Mouse (Mus musculus): Measurements from ENCODE around the gene Ube2v1. TPM values are rescaled to one million over a fixed set of nuclear protein-coding genes. Genes with fewer than 3 reads are reported as not detected.
"Not testable (repeated sequence)": the region's sequence is repeated elsewhere in the genome, so short reads cannot be mapped to it uniquely, and the experiment has no call there.

Ube2v1 gene
- total RNA-seq, 2 experiments from 2014 or later = 215 to 250 TPM

DNA sequence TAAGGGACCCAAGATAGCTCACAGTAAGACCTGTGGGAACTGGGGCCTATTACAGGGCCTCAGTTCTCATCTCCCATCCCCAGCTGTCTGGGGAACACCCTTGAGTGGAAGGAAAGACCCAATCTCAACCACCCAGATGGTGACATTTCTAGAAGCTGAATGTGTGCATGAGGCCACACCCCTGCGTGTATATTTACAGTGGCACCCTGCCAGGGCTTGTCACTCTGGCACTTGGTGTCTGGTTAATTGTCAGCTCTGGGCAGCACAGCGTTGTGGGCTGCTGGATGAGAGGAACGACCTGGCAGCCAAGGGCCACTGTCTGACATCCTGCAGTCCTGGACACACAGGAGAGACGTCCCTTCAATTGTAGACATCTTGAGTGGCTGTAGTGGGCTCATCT is 3.0 kb downstream of the Ube2v1 start:
- intact Hi-C loops (cut with DNase I) = no loop called here
- peak in 1 of 2 experiments; percentile 52 for DNase-seq (ENCODE audit: low spot score in 2 of 2)

DNA sequence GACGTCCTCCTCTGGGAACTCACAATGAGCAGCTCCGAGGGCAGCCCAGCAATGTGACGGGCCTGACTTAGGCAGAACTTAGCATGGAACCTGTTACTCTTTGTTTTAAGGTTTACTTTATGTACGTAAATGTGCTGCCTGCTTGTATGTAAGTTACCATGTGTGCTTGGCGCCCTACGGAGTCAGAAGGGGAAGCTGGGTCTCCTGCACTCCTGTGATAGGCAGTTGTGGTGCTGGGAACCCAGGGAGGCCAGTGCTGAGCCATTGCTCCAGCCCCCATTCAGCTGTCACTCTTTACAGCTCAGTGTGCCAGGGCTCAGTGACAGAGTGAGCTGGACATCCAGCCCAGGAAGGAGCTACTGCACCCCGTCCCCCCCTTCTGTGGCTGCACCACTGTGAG is 4.9 kb downstream of the Ube2v1 start:
- DNase-seq (ENCODE audit: low spot score in 2 of 2) = no peak
- intact Hi-C loops (cut with DNase I) = no loop called here

DNA sequence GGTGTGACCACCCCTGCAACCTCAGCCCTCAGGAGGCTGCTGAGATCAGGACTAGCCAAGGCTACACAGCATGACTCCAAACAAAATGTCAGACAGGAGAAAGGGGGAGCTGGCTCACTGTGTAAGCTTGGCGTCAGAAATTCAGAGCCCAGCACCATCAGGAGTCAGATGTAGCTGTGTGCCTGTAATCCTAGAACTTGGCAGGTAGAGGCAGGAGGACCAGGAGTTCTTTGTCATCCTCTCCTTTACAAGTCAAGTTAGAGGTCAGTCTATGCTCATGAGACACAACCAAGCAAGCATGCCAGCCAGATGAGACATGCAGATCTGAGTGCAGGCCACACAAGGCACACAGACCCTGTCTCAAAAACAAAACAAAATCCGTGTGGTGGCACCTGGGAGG is 6.2 kb downstream of the Ube2v1 start:
- intact Hi-C loops (cut with DNase I) = no loop called here
- no peak for DNase-seq (ENCODE audit: low spot score in 2 of 2)

DNA sequence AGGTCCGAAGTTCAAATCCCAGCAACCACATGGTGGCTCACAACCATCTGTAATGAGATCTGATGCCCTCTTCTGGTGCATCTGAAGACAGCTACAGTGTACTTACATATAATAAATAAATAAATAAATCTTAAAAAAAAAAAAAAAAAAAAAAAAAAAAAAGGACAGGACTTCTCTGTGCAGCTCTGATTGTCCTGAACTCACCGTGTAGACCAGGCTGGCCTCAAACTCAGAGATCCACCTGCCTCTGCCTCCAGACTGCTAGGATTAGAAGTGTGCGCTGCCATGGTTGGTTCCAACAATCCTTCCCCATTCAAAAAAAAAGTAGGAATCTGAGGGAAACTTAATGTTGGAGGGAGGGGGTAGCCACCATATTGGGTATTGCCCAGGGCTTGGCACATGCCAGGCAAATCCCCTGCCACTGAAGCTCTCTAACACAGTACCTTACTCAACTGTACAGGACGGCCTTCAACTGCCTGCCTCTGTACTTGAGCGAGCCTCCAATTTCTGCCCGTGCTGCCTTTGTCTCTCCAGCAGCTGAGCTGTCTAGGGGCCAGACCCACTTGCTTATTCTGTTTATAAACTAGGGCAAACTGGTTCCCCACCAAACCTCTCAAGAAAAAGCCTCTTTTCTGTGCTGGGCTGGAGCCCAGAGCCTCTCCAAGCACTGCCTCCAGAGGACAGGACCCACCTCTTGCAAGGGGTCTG is 7.4 kb downstream of the Ube2v1 start:
- intact Hi-C loops (cut with DNase I) = no loop called here
- peak in 1 of 2 experiments; percentile 42 for DNase-seq (ENCODE audit: low spot score in 2 of 2)

DNA sequence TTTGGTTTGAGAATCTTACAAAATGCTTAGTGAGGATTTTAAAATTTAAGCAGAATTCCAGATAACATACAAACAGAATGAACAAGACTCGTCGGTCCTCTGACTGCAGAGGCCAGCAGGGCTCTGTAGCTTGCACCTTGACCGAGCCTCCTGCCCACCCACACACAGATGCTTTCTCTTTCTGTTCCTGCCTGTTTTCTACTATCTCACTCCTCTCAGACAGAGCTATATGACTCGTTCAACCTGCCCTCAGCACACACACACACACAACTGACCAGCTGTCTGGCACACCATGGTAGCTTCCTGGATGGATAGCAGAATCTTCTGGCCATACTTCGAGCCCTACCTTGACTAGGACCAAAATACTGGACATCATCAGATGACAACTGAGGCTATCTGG is 8.9 kb downstream of the Ube2v1 start:
- DNase-seq (ENCODE audit: low spot score in 2 of 2) = no peak
- intact Hi-C loops (cut with DNase I) = no loop called here

DNA sequence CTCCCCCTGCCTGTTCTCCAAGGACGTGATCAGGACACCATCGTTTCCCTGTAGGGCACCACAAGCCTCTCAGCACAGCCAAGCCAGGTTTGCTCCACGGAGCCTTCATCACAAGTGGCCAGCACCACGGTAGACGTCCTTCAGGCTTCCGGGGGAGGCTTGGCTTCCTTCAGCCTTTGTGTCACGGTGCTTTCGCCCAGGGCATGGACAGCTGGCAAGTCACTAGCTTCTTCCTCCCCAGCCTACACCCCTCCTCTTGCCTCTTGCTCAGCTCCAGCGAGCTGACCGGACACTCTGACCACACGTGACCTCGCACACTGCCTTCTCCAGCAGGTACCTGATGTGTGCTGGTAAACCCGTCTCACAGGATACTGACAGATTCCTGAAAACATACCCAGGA is 9.5 kb downstream of the Ube2v1 start:
- no peak for DNase-seq (ENCODE audit: low spot score in 2 of 2)
- intact Hi-C loops (cut with DNase I) = no loop called here

DNA sequence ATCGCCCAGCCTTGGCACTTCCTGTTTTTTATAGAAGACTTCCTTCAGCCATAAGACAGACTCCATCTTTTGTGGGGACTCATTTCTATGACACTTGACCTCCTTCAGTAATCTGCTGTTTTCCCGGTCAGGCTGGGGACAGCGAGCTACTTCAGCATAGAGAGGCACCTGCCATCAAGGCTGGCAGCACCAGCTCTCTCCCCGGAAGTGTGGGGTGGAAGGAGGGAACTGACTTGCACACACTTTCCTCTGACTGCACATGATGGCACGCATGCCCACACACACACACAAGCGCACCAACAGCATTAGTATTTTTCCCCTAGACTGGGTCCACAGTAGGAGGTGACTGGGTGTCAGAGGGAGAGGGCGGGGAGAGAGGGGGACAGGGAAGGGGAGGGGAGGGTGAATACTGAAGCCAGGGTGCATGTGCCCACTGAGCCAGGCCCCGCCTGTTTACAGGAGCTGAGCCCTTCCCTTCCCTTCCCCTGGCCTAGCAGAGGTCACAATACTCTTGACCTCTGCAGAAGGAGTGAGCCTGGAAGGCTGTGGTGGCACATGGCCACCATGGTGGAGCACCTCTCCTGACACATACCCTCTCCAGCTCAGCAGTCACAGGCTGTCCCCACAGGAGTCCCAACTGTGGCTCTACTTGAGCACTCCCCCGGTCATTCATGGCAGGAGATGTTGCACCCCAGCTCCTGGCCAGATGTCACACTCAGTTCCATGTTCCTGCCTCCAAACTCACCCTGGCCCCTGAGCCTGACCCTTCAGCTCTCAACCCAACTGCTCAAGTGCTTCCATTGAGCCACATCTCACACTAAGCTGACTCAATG is 10.4 kb downstream of the Ube2v1 start:
- intact Hi-C loops (cut with DNase I) = no loop called here
- no peak for DNase-seq (ENCODE audit: low spot score in 2 of 2)

DNA sequence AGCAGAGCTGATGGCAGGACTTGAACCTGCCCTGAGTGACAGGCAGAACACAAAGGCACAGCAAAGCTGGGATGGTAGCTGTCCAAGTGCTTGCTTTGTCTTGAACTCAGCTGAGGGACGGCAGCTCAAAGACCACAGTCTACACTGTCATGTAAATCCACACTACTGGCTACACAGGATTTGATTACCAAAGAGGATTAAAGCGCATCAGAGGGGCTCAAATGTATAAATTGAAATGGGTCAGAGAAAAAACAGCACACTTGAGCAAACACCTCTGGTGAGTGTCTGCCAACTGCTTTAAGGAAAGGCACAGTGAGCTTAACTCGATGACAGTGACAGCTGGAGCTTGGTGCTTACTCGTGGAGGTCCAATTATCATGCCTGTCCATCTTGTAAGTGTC is 14.4 kb downstream of the Ube2v1 start:
- DNase-seq (ENCODE audit: low spot score in 2 of 2) = no peak
- intact Hi-C loops (cut with DNase I) = no loop called here

DNA sequence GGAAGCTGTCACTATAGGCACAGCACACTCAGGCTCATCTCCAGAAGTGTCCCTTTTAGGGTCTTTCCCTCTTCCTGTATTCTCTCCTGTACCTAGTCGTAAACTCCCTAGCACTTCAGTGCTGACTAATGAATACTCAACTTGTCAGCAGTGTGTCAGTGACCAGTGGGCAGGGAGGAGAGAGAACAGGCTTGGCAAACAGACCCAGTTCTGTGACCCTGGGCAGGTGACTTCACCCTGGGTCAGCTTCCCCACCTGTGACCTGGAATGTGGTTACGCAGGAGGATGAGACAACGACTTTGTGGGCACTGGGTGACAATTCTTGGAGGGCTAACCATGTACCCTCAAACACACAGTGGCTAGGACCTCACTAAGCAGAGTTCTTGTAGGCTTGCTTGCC is 14.9 kb downstream of the Ube2v1 start:
- intact Hi-C loops (cut with DNase I) = no loop called here
- DNase-seq (ENCODE audit: low spot score in 2 of 2) = no peak

DNA sequence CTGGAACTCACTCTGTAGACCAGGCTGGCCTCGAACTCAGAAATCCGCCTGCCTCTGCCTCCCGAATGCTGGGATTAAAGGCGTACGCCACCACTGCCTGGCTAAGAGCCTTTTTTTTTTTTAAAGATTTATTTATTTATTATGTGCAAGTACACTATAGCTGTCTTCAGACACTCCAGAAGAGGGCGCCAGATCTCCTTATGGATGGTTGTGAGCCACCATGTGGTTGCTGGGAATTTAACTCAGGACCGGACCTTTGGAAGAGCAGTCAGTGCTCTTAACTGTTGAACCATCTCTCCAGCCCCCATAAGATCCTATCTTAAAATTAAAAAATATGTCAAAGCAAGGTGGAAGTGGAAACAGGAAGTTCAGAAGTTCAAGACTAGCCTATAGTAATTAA is 18.6 kb downstream of the Ube2v1 start:
- DNase-seq (ENCODE audit: low spot score in 2 of 2); intact Hi-C loops (cut with DNase I): not testable (repeated sequence)

DNA sequence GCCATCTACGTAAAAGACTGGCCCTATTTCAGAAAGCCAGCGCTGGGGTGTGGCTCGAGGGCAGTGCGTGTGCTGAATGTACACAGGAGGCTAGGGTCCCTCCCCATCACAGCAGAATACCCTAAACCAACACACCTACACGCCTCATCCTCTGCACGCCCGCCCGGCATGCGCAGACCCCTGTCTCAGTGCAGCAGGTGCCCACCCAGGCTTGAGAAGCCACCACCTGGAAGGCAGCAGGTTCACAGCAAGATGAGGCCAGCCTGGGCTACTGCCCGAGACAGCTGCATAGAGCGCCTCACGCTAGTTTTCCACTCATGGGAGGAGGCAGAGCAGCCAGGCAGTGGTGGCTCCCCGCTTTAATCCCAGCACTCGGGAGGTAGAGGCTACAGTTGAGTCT is 19.8 kb downstream of the Ube2v1 start:
- intact Hi-C loops (cut with DNase I) = no loop called here
- DNase-seq (ENCODE audit: low spot score in 2 of 2) = no peak

DNA sequence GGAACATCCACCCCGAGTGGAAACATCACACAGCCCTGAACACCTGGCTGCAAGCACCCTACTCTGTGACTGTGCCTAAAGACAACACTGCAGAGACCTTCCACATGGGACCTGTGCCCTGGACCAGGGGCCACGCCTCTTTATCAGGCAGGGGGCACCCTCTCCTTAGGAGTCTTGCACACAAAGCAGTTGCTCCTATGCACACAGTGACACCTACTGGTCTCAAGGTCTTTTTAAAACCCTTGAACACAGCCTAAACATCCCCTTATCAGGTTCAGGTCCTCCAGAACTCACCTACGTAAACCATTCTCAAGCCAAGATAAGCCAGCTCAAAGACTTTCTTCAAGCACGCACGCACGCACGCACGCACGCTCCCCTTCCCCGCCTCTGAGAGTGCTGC is 20.6 kb downstream of the Ube2v1 start:
- no peak for DNase-seq (ENCODE audit: low spot score in 2 of 2)
- intact Hi-C loops (cut with DNase I) = no loop called here

DNA sequence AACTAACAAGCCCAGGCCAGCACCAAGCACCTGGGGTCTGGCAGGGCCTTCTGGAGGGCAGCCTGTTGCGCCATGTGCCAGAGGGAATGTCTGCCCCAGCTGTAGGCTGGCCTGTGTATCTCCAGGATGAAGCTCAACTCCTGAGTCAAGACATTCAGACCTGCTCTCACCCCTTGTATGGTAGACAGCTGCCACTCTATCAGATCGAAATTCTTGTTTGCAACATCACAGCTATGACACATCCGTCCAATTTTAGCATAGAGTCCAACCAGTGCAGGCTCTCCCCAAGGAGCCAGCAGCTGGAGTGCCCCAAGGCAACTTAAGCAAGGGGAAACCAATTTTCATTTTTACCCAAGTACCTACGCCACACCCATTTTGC is 25.2 kb downstream of the Ube2v1 start:
- intact Hi-C loops (cut with DNase I) = no loop called here

DNA sequence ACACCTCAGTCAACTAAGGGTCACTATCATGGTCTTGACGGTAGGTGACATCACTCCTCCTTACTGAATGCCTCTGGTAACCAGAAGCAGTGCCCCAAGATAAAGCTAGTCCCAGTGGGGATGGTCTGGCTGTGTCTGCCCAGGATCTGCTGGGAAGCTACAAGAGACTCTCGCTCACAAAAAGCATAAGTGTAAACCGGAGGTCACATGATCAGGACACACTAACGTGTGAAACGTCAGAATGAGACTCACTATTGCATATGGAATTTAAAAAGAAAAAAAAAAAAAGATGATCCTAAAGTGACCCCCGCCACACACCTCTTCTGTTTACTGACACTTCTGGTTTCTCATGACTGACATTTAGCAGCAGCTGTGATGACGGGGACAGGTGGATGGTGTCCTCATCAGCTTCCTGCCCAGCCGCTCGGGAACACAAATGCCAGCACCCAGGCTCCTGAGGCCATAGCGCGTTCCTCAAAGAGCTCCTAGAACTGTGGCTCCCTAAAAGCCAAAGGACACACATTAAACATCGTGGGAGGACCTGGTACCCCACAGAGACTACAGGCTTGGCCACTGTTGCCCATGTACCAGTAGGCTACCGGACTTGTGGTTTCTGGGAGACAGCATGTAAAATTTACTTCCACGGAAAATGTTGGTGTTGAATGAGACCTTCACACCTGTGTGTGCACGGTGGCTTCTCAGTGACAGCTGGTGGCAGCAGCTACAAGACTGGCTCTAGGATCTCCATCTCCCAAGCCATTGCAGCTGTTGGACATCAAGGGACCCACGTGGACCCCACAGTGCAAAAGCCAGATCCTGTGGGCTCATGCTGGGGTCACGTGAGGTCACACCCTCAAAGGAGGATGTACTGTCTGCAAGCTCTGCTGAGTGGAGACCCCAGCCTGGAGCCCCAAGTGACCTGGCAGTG is 25.8 kb downstream of the Ube2v1 start:
- intact Hi-C loops (cut with DNase I) = loop anchor here (1.0 kb wide), 1 partner anchor 69 kb away; no protein-coding TSS in a partner anchor
- no peak for DNase-seq (ENCODE audit: low spot score in 2 of 2)

More for the DNA sequence above, 25.2 kb downstream of the Ube2v1 start:
- no peak for DNase-seq (ENCODE audit: low spot score in 2 of 2)

DNA sequence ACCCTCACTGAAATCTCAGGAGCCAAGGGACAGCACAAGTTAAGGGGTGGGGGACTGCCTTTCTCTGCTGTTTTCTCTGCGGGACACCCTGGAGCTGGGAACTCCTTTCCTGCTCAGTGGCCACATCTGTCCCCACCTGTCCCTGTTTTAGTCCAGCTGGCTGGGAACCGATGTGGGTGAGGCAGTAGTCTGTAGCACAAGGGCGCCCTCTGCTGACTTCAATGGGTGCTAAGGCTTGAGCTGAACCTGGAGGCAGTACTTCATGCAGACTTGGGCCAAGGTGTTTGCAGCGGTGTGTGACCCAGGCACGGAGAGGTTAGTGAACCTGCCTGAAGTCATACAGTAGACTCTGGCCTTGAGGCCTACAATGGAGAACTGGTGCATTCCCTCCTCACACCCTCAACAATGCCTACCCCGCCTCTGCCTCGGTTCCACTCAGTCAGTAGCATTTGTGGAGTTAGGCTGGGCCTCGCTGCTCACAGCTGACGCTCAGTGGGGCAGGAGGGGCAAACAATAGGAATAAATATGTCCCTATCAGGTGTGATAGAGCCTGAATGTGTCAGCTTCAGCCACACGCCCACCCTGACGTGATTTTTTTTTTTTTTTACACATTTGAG is 26.6 kb downstream of the Ube2v1 start:
- intact Hi-C loops (cut with DNase I) = loop anchor here (1.0 kb wide), 1 partner anchor 68 kb away; no protein-coding TSS in a partner anchor
- DNase-seq (ENCODE audit: low spot score in 2 of 2) = peak; percentile 88 to 92

DNA sequence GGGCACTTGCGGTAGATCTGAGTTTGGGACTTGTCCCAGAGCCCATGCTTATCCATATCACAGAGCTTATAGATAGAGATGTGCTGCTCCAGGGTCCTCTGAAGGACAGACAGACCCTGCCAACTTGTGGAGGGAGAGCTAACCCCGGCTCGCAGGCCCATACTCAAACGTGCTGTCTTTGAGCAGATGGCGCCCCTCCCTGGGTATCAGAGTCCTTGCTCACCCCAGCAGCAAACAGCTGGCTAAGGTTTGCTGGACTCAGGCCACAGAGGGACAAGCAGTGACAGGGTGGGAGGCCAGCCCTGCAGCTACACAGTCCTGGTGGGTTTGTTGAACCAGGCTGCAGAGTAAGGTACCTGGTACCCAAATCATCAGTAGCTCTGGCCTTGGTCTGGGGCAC is 28.9 kb downstream of the Ube2v1 start:
- intact Hi-C loops (cut with DNase I) = no loop called here
- DNase-seq (ENCODE audit: low spot score in 2 of 2) = no peak

DNA sequence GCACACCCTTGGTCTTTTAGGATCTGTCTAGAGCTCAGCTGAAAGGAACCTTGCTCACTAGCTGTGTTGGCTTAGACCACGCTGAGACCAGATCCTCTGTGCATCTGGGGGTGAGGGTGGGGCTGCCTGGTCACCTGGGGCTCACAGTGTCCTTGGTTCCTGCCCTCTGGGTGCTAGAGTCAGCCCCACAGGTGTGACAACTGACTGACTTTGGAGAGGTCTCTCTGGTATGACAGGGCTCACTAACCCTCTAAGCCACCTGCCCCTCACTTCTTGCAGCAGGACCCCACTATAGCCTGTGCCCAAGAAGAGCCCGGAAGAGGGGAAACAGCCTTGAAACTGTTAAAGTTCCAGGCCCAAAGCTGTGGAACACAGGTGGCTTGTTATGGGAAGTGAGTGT is 29.5 kb downstream of the Ube2v1 start:
- DNase-seq (ENCODE audit: low spot score in 2 of 2) = no peak
- intact Hi-C loops (cut with DNase I) = no loop called here

DNA sequence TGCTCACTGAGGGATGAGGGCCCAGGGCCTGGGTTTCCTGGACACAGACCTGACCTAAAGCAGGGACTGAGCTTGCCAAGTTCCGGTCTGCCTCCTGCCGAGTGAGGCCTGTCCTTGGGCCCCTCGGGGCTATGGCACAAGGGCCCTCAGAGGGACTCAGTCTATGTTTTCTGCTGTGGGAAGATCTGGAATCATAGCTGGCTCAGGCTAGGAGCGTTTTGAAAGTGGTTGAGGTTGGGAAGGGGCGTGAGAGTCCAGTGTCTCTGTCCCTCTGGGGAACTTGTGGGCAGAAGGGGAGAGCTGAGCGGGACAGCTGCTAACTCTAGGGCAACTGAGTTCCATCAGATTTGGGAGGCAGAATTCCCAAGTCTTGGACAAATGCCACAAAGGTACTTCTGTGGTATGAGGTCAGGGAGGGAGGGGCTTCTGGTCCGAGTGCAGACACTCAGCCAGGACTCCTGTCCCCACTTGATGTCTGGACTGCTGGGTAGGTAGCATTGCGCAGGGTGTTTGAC is 31.4 kb downstream of the Ube2v1 start:
- no peak for DNase-seq (ENCODE audit: low spot score in 2 of 2)
- intact Hi-C loops (cut with DNase I) = no loop called here

DNA sequence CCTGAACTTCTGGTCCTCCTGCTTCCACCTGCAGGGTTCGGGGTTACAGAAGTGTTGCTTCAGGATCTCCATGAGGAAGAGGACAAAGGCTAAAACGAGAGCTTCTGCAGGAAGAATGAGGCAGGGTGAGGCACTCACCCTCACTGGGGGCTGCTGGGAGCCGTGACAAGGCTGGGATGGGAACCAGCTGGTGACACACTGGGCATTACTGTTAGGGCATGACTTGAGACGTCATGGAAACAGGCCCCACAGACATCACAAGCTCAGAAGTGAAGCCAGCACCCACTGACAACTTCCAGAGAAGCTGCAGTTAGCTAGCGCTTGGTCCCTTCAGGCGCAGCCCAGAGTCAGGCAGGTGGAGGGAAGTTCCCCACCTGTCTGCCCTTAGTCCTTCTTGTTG is 32.0 kb downstream of the Ube2v1 start:
- no peak for DNase-seq (ENCODE audit: low spot score in 2 of 2)
- intact Hi-C loops (cut with DNase I) = no loop called here

Measured in left cerebral cortex, postnatal 14 days (tissue).